Mouse (Mus musculus): ENCODE results near the gene Hoxa6. TPM values are rescaled to one million over a fixed set of nuclear protein-coding genes. Genes with fewer than 3 reads are reported as not detected.
A peak's percentile ranks its signal among the peaks of the same experiment; 100 is the strongest.

Hoxa6 gene
- polyA plus RNA-seq, 1 experiment from 2014 or later, result 0.95 TPM

DNA sequence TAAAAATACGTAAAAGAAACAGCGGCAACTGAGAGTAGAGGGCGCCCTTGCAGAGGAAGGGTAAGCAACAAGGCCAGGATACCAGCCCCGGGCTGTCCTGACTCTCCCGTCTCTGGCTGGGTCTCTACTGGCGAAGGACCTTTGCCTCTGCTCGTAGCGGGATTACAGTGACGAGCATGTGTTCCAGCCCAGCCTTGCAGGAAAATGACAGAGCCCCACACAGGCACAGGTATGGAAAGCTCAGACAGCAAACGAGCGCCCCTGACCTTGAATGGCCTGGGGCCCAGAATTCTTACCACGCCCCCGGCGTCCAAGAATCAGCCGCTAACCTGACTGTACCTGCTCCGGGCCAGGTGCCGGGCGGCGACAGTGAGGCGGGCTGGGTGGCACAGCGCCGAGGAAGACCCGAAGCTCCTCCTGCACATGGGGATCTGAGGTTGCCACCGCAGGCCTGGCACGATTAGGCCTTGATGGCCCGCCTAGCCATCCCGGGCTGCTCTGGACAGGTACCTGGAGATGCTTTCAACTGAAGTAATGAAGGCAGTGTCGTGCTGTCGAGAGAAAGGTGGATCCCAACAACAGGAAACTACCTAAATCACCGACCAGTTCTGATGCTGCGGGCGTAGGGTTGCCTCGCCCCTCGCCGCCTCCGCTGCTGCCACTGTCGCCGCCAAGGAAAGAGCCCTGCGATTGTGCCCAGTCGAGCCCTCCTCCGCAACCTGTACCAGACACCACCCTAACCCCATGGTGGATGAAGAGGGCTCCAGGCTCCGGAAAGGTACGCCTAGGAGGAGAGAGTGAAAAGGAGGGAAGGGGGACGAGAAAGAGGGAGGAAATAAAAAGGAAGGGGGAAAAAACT lies 21.3 kb upstream of the Hoxa6 start:
- H3K4me1 ChIP-seq (ENCODE audit: insufficient read depth, low read depth, low read length), result no peaks in the 10 kb centered on the region
- H3K4me2 ChIP-seq (replicated peaks; ENCODE audit: low read depth, low read length), result no peak overlapping the region
- 2% methylated on average over 44 of the region's 44 CpGs for WGBS
- ATAC-seq (no peak), DNase-seq (ENCODE audit: low spot score) (no peak)
- H3K9me3 ChIP-seq (ENCODE audit: low read length), result no peaks in the 10 kb centered on the region
- no peak overlapping the region for H3K9ac ChIP-seq (replicated peaks; ENCODE audit: low read depth)
- peaks cover 83% of the 10 kb centered on the region for H3K27me3 ChIP-seq (replicated peaks; ENCODE audit: insufficient read depth, low read length)
- H3K27ac ChIP-seq (ENCODE audit: low read length), result no peak overlapping the region
- no peak overlapping the region for H3K4me3 ChIP-seq (ENCODE audit: low read depth, low read length)
- H3K36me3 ChIP-seq (ENCODE audit: insufficient read depth, low read length), result no peaks in the 10 kb centered on the region
- peak; percentile 11 for TF ChIP-seq CTCF (IDR thresholded peaks at IDR 0.05)
- no peak for TF ChIP-seq EP300 (IDR thresholded peaks at IDR 0.05)

DNA sequence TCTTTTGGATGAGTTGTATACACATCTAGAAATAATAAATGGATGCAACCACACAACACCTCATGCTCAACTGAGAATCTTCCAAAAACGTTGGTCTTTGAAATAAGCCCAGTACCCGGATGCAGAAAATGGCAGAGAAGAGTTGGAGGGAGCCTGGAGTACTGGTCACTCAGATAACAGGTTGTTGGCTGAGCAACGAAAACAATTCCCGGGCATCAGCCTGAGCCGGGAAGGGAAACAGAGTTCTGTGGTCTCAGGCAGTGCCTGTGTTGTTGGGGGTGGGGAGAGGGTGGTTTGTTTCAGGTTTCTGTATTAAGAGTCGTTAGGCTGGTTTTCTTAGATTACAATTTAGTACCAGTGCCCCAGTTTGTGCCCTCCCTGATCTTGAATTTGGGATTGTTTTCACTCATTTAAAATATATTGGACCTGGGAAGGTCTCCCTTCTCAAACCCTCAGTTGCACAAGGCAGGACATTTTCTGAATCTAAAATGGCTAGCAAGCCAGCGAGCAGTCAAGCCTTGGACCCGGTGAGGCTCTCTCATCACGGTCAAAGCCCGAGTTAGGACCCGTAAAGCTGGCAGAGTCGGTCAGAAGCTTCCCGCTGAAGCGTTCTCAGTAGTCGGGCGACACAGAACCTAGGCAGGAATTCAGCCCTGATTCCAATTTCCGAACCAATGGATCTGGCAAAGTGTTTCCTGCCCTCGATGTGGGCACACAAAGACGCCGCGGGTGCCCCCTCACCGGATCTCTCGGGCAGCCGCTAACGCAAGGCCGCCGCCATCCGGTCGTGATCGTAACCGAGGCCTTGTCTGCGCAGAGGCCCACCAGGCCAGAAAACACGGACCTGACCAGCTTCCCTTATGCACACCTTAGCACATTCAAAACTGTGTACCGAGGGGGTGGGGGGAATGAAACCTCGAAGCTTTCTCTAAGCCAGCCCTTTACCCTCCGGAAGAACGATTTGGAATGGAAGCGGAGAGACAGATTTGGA lies 20.2 kb upstream of the Hoxa6 start:
- TF ChIP-seq CTCF (IDR thresholded peaks at IDR 0.05) (no peak), EP300 (IDR thresholded peaks at IDR 0.05) (no peak)
- no peaks in the 10 kb centered on the region for H3K9me3 ChIP-seq (ENCODE audit: low read length)
- H3K27me3 ChIP-seq (replicated peaks; ENCODE audit: insufficient read depth, low read length), result peaks cover 83% of the 10 kb centered on the region
- no peak for DNase-seq (ENCODE audit: low spot score)
- H3K4me3 ChIP-seq (ENCODE audit: low read depth, low read length), result no peak overlapping the region
- WGBS, result 3% methylated on average over 38 of the region's 38 CpGs
- H3K4me2 ChIP-seq (replicated peaks; ENCODE audit: low read depth, low read length), result no peak overlapping the region
- no peaks in the 10 kb centered on the region for H3K4me1 ChIP-seq (ENCODE audit: insufficient read depth, low read depth, low read length)
- no peak for ATAC-seq
- H3K36me3 ChIP-seq (ENCODE audit: insufficient read depth, low read length), result no peaks in the 10 kb centered on the region
- no peak overlapping the region for H3K9ac ChIP-seq (replicated peaks; ENCODE audit: low read depth)
- no peak overlapping the region for H3K27ac ChIP-seq (ENCODE audit: low read length)

DNA sequence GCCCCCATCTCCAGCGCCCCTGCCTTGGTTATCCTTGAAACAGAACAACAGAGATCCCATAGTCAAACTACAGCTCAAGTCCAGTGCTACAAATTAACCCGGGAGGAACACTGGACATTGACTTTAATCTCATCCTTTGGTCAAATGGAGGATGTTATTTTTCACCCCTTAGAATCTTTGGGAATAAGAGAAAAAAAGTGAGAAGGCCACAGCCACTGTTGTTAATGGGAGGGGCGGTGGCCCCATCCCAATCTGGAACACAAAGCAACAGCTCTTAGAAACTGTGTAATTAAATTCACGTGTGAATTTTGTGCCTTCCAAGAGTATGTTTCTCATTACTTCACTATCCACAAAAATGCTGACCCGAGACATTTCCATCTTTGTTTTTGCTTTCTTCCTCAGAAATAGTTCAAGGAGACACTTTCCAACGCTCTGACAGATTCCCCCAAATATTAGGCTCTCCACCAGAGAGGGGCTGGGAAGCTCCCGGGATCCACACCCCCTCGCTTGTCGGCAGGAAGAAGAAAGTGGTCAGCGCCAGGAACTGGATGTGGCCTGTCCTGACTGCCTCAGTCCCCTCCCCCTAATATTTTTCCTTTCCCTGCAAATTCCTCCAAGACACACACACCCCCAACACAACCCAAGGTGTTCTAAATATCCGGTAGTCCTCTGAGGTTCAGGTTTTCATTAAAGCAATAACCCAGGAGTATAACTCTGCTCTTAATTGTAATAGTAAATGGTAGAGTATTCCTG lies 19.1 kb upstream of the Hoxa6 start:
- ATAC-seq (no peak), DNase-seq (ENCODE audit: low spot score) (no peak)
- no peak overlapping the region for H3K27ac ChIP-seq (ENCODE audit: low read length)
- no peak overlapping the region for H3K9ac ChIP-seq (replicated peaks; ENCODE audit: low read depth)
- H3K4me3 ChIP-seq (ENCODE audit: low read depth, low read length), result no peak overlapping the region
- H3K9me3 ChIP-seq (ENCODE audit: low read length), result no peaks in the 10 kb centered on the region
- H3K4me1 ChIP-seq (ENCODE audit: insufficient read depth, low read depth, low read length), result no peaks in the 10 kb centered on the region
- no peaks in the 10 kb centered on the region for H3K36me3 ChIP-seq (ENCODE audit: insufficient read depth, low read length)
- no peak for TF ChIP-seq CTCF (IDR thresholded peaks at IDR 0.05)
- WGBS, result 5% methylated on average over 11 of the region's 11 CpGs
- no peak overlapping the region for H3K4me2 ChIP-seq (replicated peaks; ENCODE audit: low read depth, low read length)
- peaks cover 83% of the 10 kb centered on the region for H3K27me3 ChIP-seq (replicated peaks; ENCODE audit: insufficient read depth, low read length)

DNA sequence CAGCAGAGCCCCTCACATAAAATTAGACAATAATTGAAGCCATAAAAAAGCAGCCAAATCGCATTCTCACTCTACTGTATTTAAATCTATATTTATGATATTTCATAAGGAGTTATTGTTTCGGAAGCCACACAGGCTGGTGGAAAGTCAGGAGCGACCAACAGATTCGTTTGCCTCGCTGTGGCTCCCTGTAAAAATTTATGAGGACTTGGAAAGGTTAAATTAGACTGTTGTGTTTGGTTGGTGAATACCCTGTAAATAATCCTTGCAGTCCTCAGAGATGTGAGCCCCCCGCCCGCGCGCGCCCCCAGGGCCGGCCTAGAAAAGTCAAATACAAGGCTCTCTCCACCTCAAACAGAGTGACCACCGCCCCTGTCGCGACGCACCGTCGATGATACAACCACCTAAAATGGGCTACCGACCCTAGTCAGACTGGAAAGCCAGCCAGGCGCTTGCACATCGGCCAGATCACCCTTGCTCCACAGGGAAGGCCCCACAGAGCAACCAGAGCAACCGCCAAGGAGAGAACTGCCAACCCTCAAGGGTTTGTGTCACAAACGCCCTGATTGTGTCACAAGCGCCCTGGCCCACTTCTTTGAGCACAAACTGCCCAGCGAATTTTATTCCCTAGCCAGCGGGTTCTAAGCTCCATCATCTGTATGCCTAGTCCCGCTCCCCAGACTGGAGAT lies 18.2 kb upstream of the Hoxa6 start:
- 4% methylated on average over 26 of the region's 26 CpGs for WGBS
- no peaks in the 10 kb centered on the region for H3K9me3 ChIP-seq (ENCODE audit: low read length)
- ATAC-seq, result no peak
- peaks cover 83% of the 10 kb centered on the region for H3K27me3 ChIP-seq (replicated peaks; ENCODE audit: insufficient read depth, low read length)
- H3K4me2 ChIP-seq (replicated peaks; ENCODE audit: low read depth, low read length), result no peak overlapping the region
- TF ChIP-seq CTCF (IDR thresholded peaks at IDR 0.05) (no peak), EP300 (IDR thresholded peaks at IDR 0.05) (no peak)
- H3K9ac ChIP-seq (replicated peaks; ENCODE audit: low read depth), result no peak overlapping the region
- no peak for DNase-seq (ENCODE audit: low spot score)
- no peaks in the 10 kb centered on the region for H3K36me3 ChIP-seq (ENCODE audit: insufficient read depth, low read length)
- H3K4me1 ChIP-seq (ENCODE audit: insufficient read depth, low read depth, low read length), result no peaks in the 10 kb centered on the region
- no peak overlapping the region for H3K27ac ChIP-seq (ENCODE audit: low read length)
- no peak overlapping the region; the same call in 1 of the 2 replicates for H3K4me3 ChIP-seq (ENCODE audit: low read depth, low read length)

DNA sequence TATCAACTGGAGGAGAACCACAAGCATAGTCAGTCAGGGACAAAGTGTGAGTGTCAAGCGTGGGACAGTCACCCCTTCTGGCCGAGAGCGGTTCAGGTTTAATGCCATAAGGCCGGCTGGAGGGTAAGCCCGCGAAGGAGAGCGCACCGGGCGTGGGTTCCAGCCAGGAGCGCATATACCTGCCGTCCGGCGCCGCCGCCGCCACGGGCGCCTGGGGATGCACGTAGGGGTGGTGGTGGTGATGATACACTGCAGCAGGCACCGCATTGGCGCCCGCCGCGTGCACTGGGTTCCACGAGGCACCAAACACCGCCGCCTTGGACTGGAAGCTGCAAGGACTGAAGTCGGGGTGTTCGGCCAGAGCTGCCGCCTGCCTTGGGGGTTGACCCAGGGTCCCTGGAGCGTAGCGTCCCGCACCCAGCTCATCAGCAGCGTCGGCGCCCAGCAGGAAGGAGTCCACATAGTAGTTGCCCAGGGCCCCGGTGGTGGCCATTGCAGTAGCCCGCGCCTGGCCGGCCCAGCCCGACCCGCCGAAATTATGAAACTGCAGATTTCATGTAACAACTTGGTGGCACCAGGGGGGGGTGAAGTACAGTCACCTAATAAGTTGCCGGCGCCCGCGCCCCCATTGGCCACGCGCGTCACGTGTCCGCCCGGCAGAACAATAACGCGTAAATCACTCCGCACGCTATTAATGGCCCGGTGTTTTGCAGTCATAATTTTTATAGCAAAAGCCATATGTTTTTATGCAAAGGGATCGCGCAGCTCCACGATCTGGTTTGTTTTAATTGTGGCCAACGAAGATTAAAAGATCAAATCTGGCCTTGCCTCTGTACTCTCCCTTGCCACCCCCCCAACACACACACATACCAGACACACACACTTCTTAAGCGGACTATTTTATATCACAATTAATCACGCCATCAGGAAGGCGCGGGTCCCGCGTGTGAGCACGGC lies 17.4 kb upstream of the Hoxa6 start:
- H3K4me3 ChIP-seq (ENCODE audit: low read depth, low read length), result no peak overlapping the region; the same call in 1 of the 2 replicates
- DNase-seq (ENCODE audit: low spot score) (no peak), ATAC-seq (no peak)
- WGBS, result 4% methylated on average over 64 of the region's 69 CpGs
- no peak overlapping the region for H3K27ac ChIP-seq (ENCODE audit: low read length)
- H3K9ac ChIP-seq (replicated peaks; ENCODE audit: low read depth), result no peak overlapping the region
- 0 out of 2 replicates have a peak overlapping the region, but pooled peaks have one; percentile 5 for H3K4me2 ChIP-seq (replicated peaks; ENCODE audit: low read depth, low read length)
- no peaks in the 10 kb centered on the region for H3K36me3 ChIP-seq (ENCODE audit: insufficient read depth, low read length)
- no peaks in the 10 kb centered on the region for H3K9me3 ChIP-seq (ENCODE audit: low read length)
- H3K27me3 ChIP-seq (replicated peaks; ENCODE audit: insufficient read depth, low read length), result peaks cover 84% of the 10 kb centered on the region
- no peaks in the 10 kb centered on the region for H3K4me1 ChIP-seq (ENCODE audit: insufficient read depth, low read depth, low read length)
- TF ChIP-seq CTCF (IDR thresholded peaks at IDR 0.05), result no peak
- TF ChIP-seq EP300 (IDR thresholded peaks at IDR 0.05), result no peak
